Mouse (Mus musculus): ENCODE measurements around the gene Zdhhc14.

GRCm38 (mm10) chr17:5660317-5661080 lies 168.1 kb downstream of the Zdhhc14 start:
- TF ChIP-seq CTCF (IDR thresholded peaks at IDR 0.05; ENCODE audit: low read depth) (no peak), EP300 (IDR thresholded peaks at IDR 0.05; ENCODE audit: low read depth) (no peak)
